Mouse (Mus musculus): ENCODE results near the gene Ninj2. TPM values are rescaled to one million over a fixed set of nuclear protein-coding genes. Genes with fewer than 3 reads are reported as not detected.

Ninj2 gene
- total RNA-seq, 2 experiments from 2014 or later = 0.42 to 0.63 TPM

- no peak for DNase-seq (ENCODE audit: low spot score in 2 of 2)
Observed at GRCm38 (mm10) chr6:120091956-120092355, 1.2 kb upstream of the Ninj2 start.

- no peak for DNase-seq (ENCODE audit: low spot score in 2 of 2)
Observed at GRCm38 (mm10) chr6:120094091-120094776, 1.1 kb downstream of the Ninj2 start.

- DNase-seq (ENCODE audit: low spot score in 2 of 2) = no peak
Observed at GRCm38 (mm10) chr6:120095096-120095495, 1.9 kb downstream of the Ninj2 start.

- no peak for DNase-seq (ENCODE audit: low spot score in 2 of 2)
Observed at GRCm38 (mm10) chr6:120095501-120095900, 2.4 kb downstream of the Ninj2 start.

GRCm38 (mm10) chr6:120099392-120099791 is 6.2 kb downstream of the Ninj2 start:
- peak; percentile 17 to 27 for DNase-seq (ENCODE audit: low spot score in 2 of 2)

- peak; percentile 7 to 33 for DNase-seq (ENCODE audit: low spot score in 2 of 2)
Observed at GRCm38 (mm10) chr6:120101221-120101620, 8.1 kb downstream of the Ninj2 start.

- no peak for DNase-seq (ENCODE audit: low spot score in 2 of 2)
Observed at GRCm38 (mm10) chr6:120101996-120102395, 8.8 kb downstream of the Ninj2 start.

- no peak for DNase-seq (ENCODE audit: low spot score in 2 of 2)
Observed at GRCm38 (mm10) chr6:120103104-120103503, 10.0 kb downstream of the Ninj2 start.

GRCm38 (mm10) chr6:120105055-120105454 is 11.9 kb downstream of the Ninj2 start:
- DNase-seq (ENCODE audit: low spot score in 2 of 2) = no peak

- DNase-seq (ENCODE audit: low spot score in 2 of 2) = no peak
Observed at GRCm38 (mm10) chr6:120107586-120107985, 14.4 kb downstream of the Ninj2 start.

GRCm38 (mm10) chr6:120108061-120108460 is 14.9 kb downstream of the Ninj2 start:
- DNase-seq (ENCODE audit: low spot score in 2 of 2) = no peak

- DNase-seq (ENCODE audit: low spot score in 2 of 2) = peak; percentile 67 to 82
Observed at GRCm38 (mm10) chr6:120109173-120109572, 16.0 kb downstream of the Ninj2 start.

- no peak for DNase-seq (ENCODE audit: low spot score in 2 of 2)
Observed at GRCm38 (mm10) chr6:120109932-120110331, 16.8 kb downstream of the Ninj2 start.

GRCm38 (mm10) chr6:120110738-120111409 is 17.7 kb downstream of the Ninj2 start:
- DNase-seq (ENCODE audit: low spot score in 2 of 2) = no peak

GRCm38 (mm10) chr6:120111410-120111783 is 18.2 kb downstream of the Ninj2 start:
- no peak for DNase-seq (ENCODE audit: low spot score in 2 of 2)

GRCm38 (mm10) chr6:120111984-120112803 is 19.0 kb downstream of the Ninj2 start:
- peak; percentile 11 to 45 for DNase-seq (ENCODE audit: low spot score in 2 of 2)

- no peak for DNase-seq (ENCODE audit: low spot score in 2 of 2)
Observed at GRCm38 (mm10) chr6:120113856-120114255, 20.7 kb downstream of the Ninj2 start.

- DNase-seq (ENCODE audit: low spot score in 2 of 2) = no peak
Observed at GRCm38 (mm10) chr6:120114271-120114670, 21.1 kb downstream of the Ninj2 start.

GRCm38 (mm10) chr6:120114698-120115097 is 21.5 kb downstream of the Ninj2 start:
- no peak for DNase-seq (ENCODE audit: low spot score in 2 of 2)

- DNase-seq (ENCODE audit: low spot score in 2 of 2) = no peak
Observed at GRCm38 (mm10) chr6:120115443-120115842, 22.3 kb downstream of the Ninj2 start.

- no peak for DNase-seq (ENCODE audit: low spot score in 2 of 2)
Observed at GRCm38 (mm10) chr6:120119824-120120223, 26.7 kb downstream of the Ninj2 start.

- DNase-seq (ENCODE audit: low spot score in 2 of 2) = no peak
Observed at GRCm38 (mm10) chr6:120124688-120125087, 31.5 kb downstream of the Ninj2 start.
